Mouse (Mus musculus) lung, postnatal 0 days (tissue): ENCODE results near the gene Uqcc2. TPM values are rescaled to one million over a fixed set of nuclear protein-coding genes. Genes with fewer than 3 reads are reported as not detected.

Experiments used
- ATAC-seq: fragments of 200-750 bp; cut with Nextera tagmentation; 2 replicates; pipeline ENCODE4 v1.8.0; 2017; ENCODE audit warnings: moderate library complexity
- DNase-seq: peaks from one replicate; pipeline ENCODE4 v3.0.0-alpha.2; 2016; ENCODE audit warnings: low spot score
- H3K27ac ChIP-seq: fragments of 300-500 bp; sonication (generic); 2 replicates; pipeline ENCODE4 v1.5.1; 2014; ENCODE audit warnings: antibody characterized with exemption, mild to moderate bottlenecking, low read length, mixed read lengths
- H3K27me3 ChIP-seq: fragments of 300-500 bp; sonication (generic); replicated peaks from 2 replicates; pipeline ENCODE4 v1.6.1; 2014; ENCODE audit warnings: low read length, mixed read lengths; ENCODE audit not compliant: insufficient read depth
- H3K36me3 ChIP-seq: fragments of 300-500 bp; sonication (generic); 2 replicates; pipeline ENCODE4 v1.6.1; 2014; ENCODE audit warnings: low read length, mixed read lengths; ENCODE audit not compliant: insufficient read depth
- H3K4me1 ChIP-seq: fragments of 300-500 bp; sonication (generic); 2 replicates; pipeline ENCODE4 v1.6.1; 2014; ENCODE audit warnings: antibody characterized with exemption, low read depth, low read length, mixed read lengths; ENCODE audit not compliant: insufficient read depth
- H3K4me2 ChIP-seq: fragments of 300-500 bp; sonication (generic); replicated peaks from 2 replicates; pipeline ENCODE4 v1.6.1; 2014; ENCODE audit warnings: low read depth, mild to moderate bottlenecking, low read length, moderate library complexity, mixed read lengths
- H3K4me3 ChIP-seq: fragments of 300-500 bp; sonication (generic); 2 replicates; pipeline ENCODE4 v1.5.1; 2014; ENCODE audit warnings: low read depth, low read length
- H3K9ac ChIP-seq: fragments of 300-500 bp; sonication (generic); replicated peaks from 2 replicates; pipeline ENCODE4 v1.6.1; 2014; ENCODE audit warnings: low read depth, mild to moderate bottlenecking
- H3K9me3 ChIP-seq: fragments of 300-500 bp; sonication (generic); 2 replicates; pipeline ENCODE4 v1.6.1; 2016; ENCODE audit warnings: low read length, mixed read lengths
- CTCF ChIP-seq: IDR thresholded peaks from 2 replicates; pipeline ENCODE4 v1.5.1; 2016; ENCODE audit warnings: antibody characterized with exemption, mild to moderate bottlenecking
- EP300 ChIP-seq: IDR thresholded peaks from 2 replicates; pipeline ENCODE4 v1.6.1; 2016; ENCODE audit warnings: antibody characterized with exemption, mild to moderate bottlenecking, control low read depth
- WGBS: fragments of 180-500 bp; shearing (Covaris S2); extraction: QIAGEN DNeasy Blood & Tissue Kit; methylation state at CpG from one replicate; pipeline ENCODE4 v1.1.7; 2014; 5-methylcytosine and 5-hydroxymethylcytosine counted together
- polyA plus RNA-seq: library from polyadenylated mRNA; unstranded; fragments of >200 nt; fragmentation: Nextera tagmentation; extraction: Ambion mirVana; gene quantifications from 2 replicates; pipeline ENCODE4 v1.2.1, GENCODE M21; 2015

The Uqcc2 gene
- polyA plus RNA-seq, 1 experiment from 2014 or later = 176 TPM

- H3K36me3 ChIP-seq = no peaks in the 10 kb centered on the region
- DNase-seq = no peak
- H3K9me3 ChIP-seq = no peaks in the 10 kb centered on the region
- H3K27me3 ChIP-seq = no peaks in the 10 kb centered on the region
- 87% methylated on average over 4 of the region's 4 CpGs for WGBS
- H3K4me3 ChIP-seq = no peak overlapping the region
- H3K4me1 ChIP-seq = no peaks in the 10 kb centered on the region
- H3K4me2 ChIP-seq = no peak overlapping the region
- ATAC-seq = no peak
- no peak overlapping the region for H3K9ac ChIP-seq
- TF ChIP-seq EP300 = no peak
- no peak for TF ChIP-seq CTCF
- no peak overlapping the region for H3K27ac ChIP-seq
Measured at GRCm38 (mm10) chr17:27176754-27177153, 43.0 kb upstream of the Uqcc2 start.

GRCm38 (mm10) chr17:27176287-27176686 lies 42.6 kb upstream of the Uqcc2 start:
- Histone ChIP-seq H3K9ac (no peak overlapping the region), H3K4me3 (no peak overlapping the region), H3K36me3 (no peaks in the 10 kb centered on the region), H3K27me3 (no peaks in the 10 kb centered on the region), H3K27ac (no peak overlapping the region), H3K9me3 (no peaks in the 10 kb centered on the region), H3K4me2 (no peak overlapping the region), H3K4me1 (no peaks in the 10 kb centered on the region)
- ATAC-seq = no peak
- 58% methylated on average over 3 of the region's 3 CpGs for WGBS
- no peak for TF ChIP-seq EP300
- TF ChIP-seq CTCF = no peak
- no peak for DNase-seq

- no peaks in the 10 kb centered on the region for H3K36me3 ChIP-seq
- H3K4me2 ChIP-seq = no peak overlapping the region
- H3K9ac ChIP-seq = no peak overlapping the region
- no peak for TF ChIP-seq EP300
- no peak for TF ChIP-seq CTCF
- H3K27me3 ChIP-seq = no peaks in the 10 kb centered on the region
- H3K9me3 ChIP-seq = no peaks in the 10 kb centered on the region
- 31% methylated on average over 14 of the region's 14 CpGs for WGBS
- DNase-seq (no peak), ATAC-seq (no peak)
- no peaks in the 10 kb centered on the region for H3K4me1 ChIP-seq
- H3K27ac ChIP-seq = no peak overlapping the region
- H3K4me3 ChIP-seq = no peak overlapping the region
Measured at GRCm38 (mm10) chr17:27175196-27175874, 41.6 kb upstream of the Uqcc2 start.

- Histone ChIP-seq H3K9me3 (no peaks in the 10 kb centered on the region), H3K36me3 (no peaks in the 10 kb centered on the region), H3K9ac (no peak overlapping the region), H3K27ac (no peak overlapping the region), H3K4me2 (no peak overlapping the region), H3K27me3 (no peaks in the 10 kb centered on the region), H3K4me1 (no peaks in the 10 kb centered on the region), H3K4me3 (no peak overlapping the region)
- 46% methylated on average over 3 of the region's 3 CpGs for WGBS
- DNase-seq (no peak), ATAC-seq (no peak)
- TF ChIP-seq CTCF (no peak), EP300 (no peak)
Measured at GRCm38 (mm10) chr17:27173715-27174114, 40.0 kb upstream of the Uqcc2 start.

- Histone ChIP-seq H3K4me3 (no peak overlapping the region), H3K9me3 (no peaks in the 10 kb centered on the region), H3K27me3 (no peaks in the 10 kb centered on the region), H3K36me3 (no peaks in the 10 kb centered on the region), H3K4me1 (no peaks in the 10 kb centered on the region), H3K9ac (no peak overlapping the region), H3K4me2 (no peak overlapping the region), H3K27ac (no peak overlapping the region)
- 59% methylated on average over 9 of the region's 9 CpGs for WGBS
- TF ChIP-seq EP300 (no peak), CTCF (no peak)
- ATAC-seq (no peak), DNase-seq (no peak)
Measured at GRCm38 (mm10) chr17:27172459-27172858, 38.7 kb upstream of the Uqcc2 start.

- Histone ChIP-seq H3K27ac (no peak overlapping the region), H3K36me3 (no peaks in the 10 kb centered on the region), H3K4me2 (no peak overlapping the region), H3K4me3 (no peak overlapping the region), H3K9me3 (no peaks in the 10 kb centered on the region), H3K27me3 (no peaks in the 10 kb centered on the region), H3K4me1 (no peaks in the 10 kb centered on the region), H3K9ac (no peak overlapping the region)
- DNase-seq (no peak), ATAC-seq (no peak)
- WGBS = 52% methylated on average over 5 of the region's 5 CpGs
- no peak for TF ChIP-seq CTCF
- TF ChIP-seq EP300 = no peak
Measured at GRCm38 (mm10) chr17:27171121-27171520, 37.4 kb upstream of the Uqcc2 start.
